Mouse (Mus musculus): ENCODE measurements around the gene Sgms2.

- TF ChIP-seq E2F4 (IDR thresholded peaks at IDR 0.05; ENCODE audit: insufficient read depth), result no peak
- TF ChIP-seq POLR2A (IDR thresholded peaks at IDR 0.05; ENCODE audit: insufficient read length, low read depth), result no peak
- no peak for TF ChIP-seq CEBPB (IDR thresholded peaks at IDR 0.05; ENCODE audit: insufficient read depth, poor library complexity, severe bottlenecking)
- TF ChIP-seq TCF12 (IDR thresholded peaks at IDR 0.05; ENCODE audit: insufficient read depth, poor library complexity, severe bottlenecking), result no peak
- TF ChIP-seq TCF3 (IDR thresholded peaks at IDR 0.05; ENCODE audit: insufficient read length, low read depth), result no peak
- no peak for TF ChIP-seq MYOD1 (IDR thresholded peaks at IDR 0.05; ENCODE audit: control insufficient read depth in 1 of 3, insufficient read length in 2 of 3, low read depth in 2 of 3)
- TF ChIP-seq REST (IDR thresholded peaks at IDR 0.05; ENCODE audit: insufficient read depth, insufficient read length), result no peak
- TF ChIP-seq MAX (IDR thresholded peaks at IDR 0.05; ENCODE audit: low read depth), result no peak
- TF ChIP-seq USF1 (IDR thresholded peaks at IDR 0.05; ENCODE audit: low read depth), result no peak
- no peak for TF ChIP-seq POLR2AphosphoS2 (IDR thresholded peaks at IDR 0.05; ENCODE audit: insufficient read length, low read depth)
- TF ChIP-seq MYOG (IDR thresholded peaks at IDR 0.05; ENCODE audit: control insufficient read depth in 1 of 3, insufficient read depth in 1 of 3, insufficient read length in 2 of 3, low read depth in 2 of 3), result no peak
Observed at GRCm38 (mm10) chr3:131306255-131306654, 185.0 kb downstream of the Sgms2 start.
